Mouse (Mus musculus): Measurements from ENCODE around the gene Qser1.

- TF ChIP-seq CTCF (IDR thresholded peaks at IDR 0.05 in 2 of 3, conservative IDR thresholded peaks at IDR 0.05 in 1 of 3; ENCODE audit: control insufficient read depth in 1 of 3, insufficient read depth in 1 of 3, low read depth in 2 of 3, low read length in 3 of 3, poor library complexity in 1 of 3, severe bottlenecking in 1 of 3) (no peak), POLR2A (IDR thresholded peaks at IDR 0.05; ENCODE audit: control insufficient read depth in 1 of 2, insufficient read depth in 1 of 2, low read depth in 1 of 2, low read length in 2 of 2, poor library complexity in 1 of 2) (no peak), GATA1 (IDR thresholded peaks at IDR 0.05; ENCODE audit: low read depth, low read length) (no peak)
Measured at GRCm38 (mm10) chr2:104741015-104741758, 75.4 kb downstream of the Qser1 start.
